Mouse (Mus musculus) testis, adult 2 months (tissue): ENCODE data around the gene Gcm1.

ENCODE experiments used
- CTCF ChIP-seq: fragments of 200-500 bp; IDR thresholded peaks from 2 replicates; pipeline ENCODE4 v1.5.1; 2012; ENCODE audit warnings: low read depth, mild to moderate bottlenecking, inconsistent platforms, low read length, moderate library complexity; ENCODE audit not compliant: control insufficient read depth, insufficient read depth, insufficient replicate concordance
- POLR2A ChIP-seq: fragments of 200-500 bp; IDR thresholded peaks from 2 replicates; pipeline ENCODE4 v1.6.1; 2012; ENCODE audit warnings: low read depth, mild to moderate bottlenecking, inconsistent platforms, low read length, moderate library complexity; ENCODE audit not compliant: control insufficient read depth

GRCm38 (mm10) chr9:78038755-78039489 is 12.8 kb upstream of the Gcm1 start:
- TF ChIP-seq CTCF (peak; percentile 100), POLR2A (no peak)
